Mouse (Mus musculus): ENCODE data around the gene Gm10639. TPM values are rescaled to one million over a fixed set of nuclear protein-coding genes. Genes with fewer than 3 reads are reported as not detected.
"Not testable (repeated sequence)": the region's sequence is repeated elsewhere in the genome, so short reads cannot be mapped to it uniquely, and the experiment has no call there.

The Gm10639 gene
- total and polyA plus RNA-seq, 2 experiments from 2014 or later, result not detected

- Histone ChIP-seq H3K9me3 (ENCODE audit: low read length) (no peaks in the 10 kb centered on the region), H3K4me2 (ENCODE audit: low read depth, low read length, poor library complexity, severe bottlenecking) (no peak overlapping the region), H3K36me3 (ENCODE audit: insufficient read depth, low read length) (no peaks in the 10 kb centered on the region), H3K4me3 (ENCODE audit: low read depth, low read length) (no peak overlapping the region), H3K27ac (ENCODE audit: low read depth, low read length) (no peak overlapping the region), H3K4me1 (ENCODE audit: insufficient read depth, low read length) (no peaks in the 10 kb centered on the region), H3K9ac (replicated peaks; ENCODE audit: low read length, poor library complexity, severe bottlenecking) (no peak overlapping the region), H3K27me3 (ENCODE audit: insufficient read depth, low read length) (no peaks in the 10 kb centered on the region)
- TF ChIP-seq CTCF (IDR thresholded peaks at IDR 0.05), result no peak
- no peak for ATAC-seq (ENCODE audit: low FRiP score)
- DNase-seq (ENCODE audit: low spot score), result no peak
- 81% methylated on average over 3 of the region's 3 CpGs for WGBS
Measured at GRCm38 (mm10) chr9:78347004-78347403, 57.3 kb downstream of the Gm10639 start.

GRCm38 (mm10) chr9:78348206-78349004, 58.7 kb downstream of the Gm10639 start:
- DNase-seq (ENCODE audit: low spot score); H3K4me3 ChIP-seq (ENCODE audit: low read depth, low read length); H3K36me3 ChIP-seq (ENCODE audit: insufficient read depth, low read length); H3K9ac ChIP-seq (replicated peaks; ENCODE audit: low read length, poor library complexity, severe bottlenecking); H3K4me2 ChIP-seq (ENCODE audit: low read depth, low read length, poor library complexity, severe bottlenecking); H3K4me1 ChIP-seq (ENCODE audit: insufficient read depth, low read length); ATAC-seq (ENCODE audit: low FRiP score); H3K27ac ChIP-seq (ENCODE audit: low read depth, low read length); H3K27me3 ChIP-seq (ENCODE audit: insufficient read depth, low read length); H3K9me3 ChIP-seq (ENCODE audit: low read length): not testable (repeated sequence)
- 75% methylated on average over 6 of the region's 6 CpGs for WGBS

GRCm38 (mm10) chr9:78349141-78349540, 59.4 kb downstream of the Gm10639 start:
- 85% methylated on average over 3 of the region's 3 CpGs for WGBS
- not testable (repeated sequence) for H3K27me3 ChIP-seq (ENCODE audit: insufficient read depth, low read length); H3K4me3 ChIP-seq (ENCODE audit: low read depth, low read length); H3K4me1 ChIP-seq (ENCODE audit: insufficient read depth, low read length); H3K27ac ChIP-seq (ENCODE audit: low read depth, low read length); H3K9me3 ChIP-seq (ENCODE audit: low read length); DNase-seq (ENCODE audit: low spot score); ATAC-seq (ENCODE audit: low FRiP score); H3K9ac ChIP-seq (replicated peaks; ENCODE audit: low read length, poor library complexity, severe bottlenecking); H3K4me2 ChIP-seq (ENCODE audit: low read depth, low read length, poor library complexity, severe bottlenecking); H3K36me3 ChIP-seq (ENCODE audit: insufficient read depth, low read length)

- H3K9me3 ChIP-seq (ENCODE audit: low read length); H3K4me3 ChIP-seq (ENCODE audit: low read depth, low read length); H3K4me1 ChIP-seq (ENCODE audit: insufficient read depth, low read length); H3K27me3 ChIP-seq (ENCODE audit: insufficient read depth, low read length); ATAC-seq (ENCODE audit: low FRiP score); H3K4me2 ChIP-seq (ENCODE audit: low read depth, low read length, poor library complexity, severe bottlenecking); H3K36me3 ChIP-seq (ENCODE audit: insufficient read depth, low read length); H3K9ac ChIP-seq (replicated peaks; ENCODE audit: low read length, poor library complexity, severe bottlenecking); DNase-seq (ENCODE audit: low spot score); H3K27ac ChIP-seq (ENCODE audit: low read depth, low read length): not testable (repeated sequence)
Measured at GRCm38 (mm10) chr9:78350007-78350406, 60.3 kb downstream of the Gm10639 start.

GRCm38 (mm10) chr9:78351504-78352220, 61.9 kb downstream of the Gm10639 start:
- Histone ChIP-seq H3K9me3 (ENCODE audit: low read length) (no peaks in the 10 kb centered on the region), H3K27me3 (ENCODE audit: insufficient read depth, low read length) (no peaks in the 10 kb centered on the region), H3K4me3 (ENCODE audit: low read depth, low read length) (no peak overlapping the region), H3K36me3 (ENCODE audit: insufficient read depth, low read length) (no peaks in the 10 kb centered on the region), H3K4me2 (ENCODE audit: low read depth, low read length, poor library complexity, severe bottlenecking) (no peak overlapping the region), H3K27ac (ENCODE audit: low read depth, low read length) (no peak overlapping the region), H3K9ac (replicated peaks; ENCODE audit: low read length, poor library complexity, severe bottlenecking) (no peak overlapping the region), H3K4me1 (ENCODE audit: insufficient read depth, low read length) (no peaks in the 10 kb centered on the region)
- ATAC-seq (ENCODE audit: low FRiP score), result no peak
- no peak for TF ChIP-seq CTCF (IDR thresholded peaks at IDR 0.05)
- no peak for DNase-seq (ENCODE audit: low spot score)
- 89% methylated on average over 6 of the region's 6 CpGs for WGBS

Other genes with a start within 250 kb of the Gm10639 start
- not detected in 2 replicates for gene Gcm1, start 238.0 kb upstream of the Gm10639 start, total RNA-seq (2014; rRNA removed)
- not detected in 2 replicates for gene Gcm1, start 238.0 kb upstream of the Gm10639 start, polyA plus RNA-seq (2015; fragmentation: Nextera tagmentation; extraction: Ambion mirVana)
- gene Fbxo9, start 180.9 kb upstream of the Gm10639 start, total RNA-seq (2014; rRNA removed), result 94.6 and 115 TPM in 2 replicates
- 84.8 and 89.9 TPM in 2 replicates for gene Fbxo9, start 180.9 kb upstream of the Gm10639 start, polyA plus RNA-seq (2015; fragmentation: Nextera tagmentation; extraction: Ambion mirVana)
- 52.2 and 56.0 TPM in 2 replicates for gene Ick, start 180.7 kb upstream of the Gm10639 start, total RNA-seq (2014; rRNA removed)
- gene Ick, start 180.7 kb upstream of the Gm10639 start, polyA plus RNA-seq (2015; fragmentation: Nextera tagmentation; extraction: Ambion mirVana), result 31.3 and 34.6 TPM in 2 replicates
- gene Gsta4, start 107.1 kb upstream of the Gm10639 start, total RNA-seq (2014; rRNA removed), result 12.9 and 17.1 TPM in 2 replicates
- gene Gsta4, start 107.1 kb upstream of the Gm10639 start, polyA plus RNA-seq (2015; fragmentation: Nextera tagmentation; extraction: Ambion mirVana), result 25.1 and 28.2 TPM in 2 replicates
- not detected in 2 replicates for gene Gsta1, start 59.3 kb upstream of the Gm10639 start, total RNA-seq (2014; rRNA removed)
- gene Gsta1, start 59.3 kb upstream of the Gm10639 start, polyA plus RNA-seq (2015; fragmentation: Nextera tagmentation; extraction: Ambion mirVana), result not detected in 2 replicates
- not detected in 2 replicates for gene Gm3776, start 32.8 kb upstream of the Gm10639 start, total RNA-seq (2014; rRNA removed)
- gene Gm3776, start 32.8 kb upstream of the Gm10639 start, polyA plus RNA-seq (2015; fragmentation: Nextera tagmentation; extraction: Ambion mirVana), result not detected in 2 replicates
- not detected in 2 replicates for gene Omt2a, start 24.9 kb downstream of the Gm10639 start, total RNA-seq (2014; rRNA removed)
- not detected in 2 replicates for gene Omt2a, start 24.9 kb downstream of the Gm10639 start, polyA plus RNA-seq (2015; fragmentation: Nextera tagmentation; extraction: Ambion mirVana)
- gene Omt2b, start 37.7 kb downstream of the Gm10639 start, total RNA-seq (2014; rRNA removed), result not detected in 2 replicates
- gene Omt2b, start 37.7 kb downstream of the Gm10639 start, polyA plus RNA-seq (2015; fragmentation: Nextera tagmentation; extraction: Ambion mirVana), result not detected in 2 replicates
- not detected in 2 replicates for gene Gsta2, start 65.9 kb downstream of the Gm10639 start, total RNA-seq (2014; rRNA removed)
- not detected in 2 replicates for gene Gsta2, start 65.9 kb downstream of the Gm10639 start, polyA plus RNA-seq (2015; fragmentation: Nextera tagmentation; extraction: Ambion mirVana)
- gene Dppa5a, start 78.3 kb downstream of the Gm10639 start, total RNA-seq (2014; rRNA removed), result 0.90 and 3.1 TPM in 2 replicates
- 9.5 TPM in 2 replicates for gene Dppa5a, start 78.3 kb downstream of the Gm10639 start, polyA plus RNA-seq (2015; fragmentation: Nextera tagmentation; extraction: Ambion mirVana)
- gene Ooep, start 88.8 kb downstream of the Gm10639 start, total RNA-seq (2014; rRNA removed), result 6.0 and 6.1 TPM in 2 replicates
- 5.0 and 5.3 TPM in 2 replicates for gene Ooep, start 88.8 kb downstream of the Gm10639 start, polyA plus RNA-seq (2015; fragmentation: Nextera tagmentation; extraction: Ambion mirVana)
- gene Ddx43, start 105.9 kb downstream of the Gm10639 start, total RNA-seq (2014; rRNA removed), result 0.28 TPM in 1 of 2 replicates, not detected in the other
- gene Ddx43, start 105.9 kb downstream of the Gm10639 start, polyA plus RNA-seq (2015; fragmentation: Nextera tagmentation; extraction: Ambion mirVana), result 0.31 and 0.43 TPM in 2 replicates
- 0.55 and 0.71 TPM in 2 replicates for gene Cgas, start 153.3 kb downstream of the Gm10639 start, total RNA-seq (2014; rRNA removed)
- gene Cgas, start 153.3 kb downstream of the Gm10639 start, polyA plus RNA-seq (2015; fragmentation: Nextera tagmentation; extraction: Ambion mirVana), result 0.56 and 0.74 TPM in 2 replicates
- 27.1 and 27.5 TPM in 2 replicates for gene Mto1, start 158.3 kb downstream of the Gm10639 start, total RNA-seq (2014; rRNA removed)
- 18.5 and 18.7 TPM in 2 replicates for gene Mto1, start 158.3 kb downstream of the Gm10639 start, polyA plus RNA-seq (2015; fragmentation: Nextera tagmentation; extraction: Ambion mirVana)
- 0.47 and 5.4 TPM in 2 replicates for gene Gm17324, start 158.9 kb downstream of the Gm10639 start, total RNA-seq (2014; rRNA removed)
- gene Gm17324, start 158.9 kb downstream of the Gm10639 start, polyA plus RNA-seq (2015; fragmentation: Nextera tagmentation; extraction: Ambion mirVana), result 3.7 and 4.1 TPM in 2 replicates
- gene Eef1a1, start 199.2 kb downstream of the Gm10639 start, total RNA-seq (2014; rRNA removed), result 6,169 and 7,035 TPM in 2 replicates
- gene Eef1a1, start 199.2 kb downstream of the Gm10639 start, polyA plus RNA-seq (2015; fragmentation: Nextera tagmentation; extraction: Ambion mirVana), result 2,410 and 2,461 TPM in 2 replicates